Mouse (Mus musculus): ENCODE measurements around the gene Mrpl4. TPM values are rescaled to one million over a fixed set of nuclear protein-coding genes. Genes with fewer than 3 reads are reported as not detected.

Gene Mrpl4
- polyA plus RNA-seq, 1 experiment from 2014 or later: 166 TPM

DNA sequence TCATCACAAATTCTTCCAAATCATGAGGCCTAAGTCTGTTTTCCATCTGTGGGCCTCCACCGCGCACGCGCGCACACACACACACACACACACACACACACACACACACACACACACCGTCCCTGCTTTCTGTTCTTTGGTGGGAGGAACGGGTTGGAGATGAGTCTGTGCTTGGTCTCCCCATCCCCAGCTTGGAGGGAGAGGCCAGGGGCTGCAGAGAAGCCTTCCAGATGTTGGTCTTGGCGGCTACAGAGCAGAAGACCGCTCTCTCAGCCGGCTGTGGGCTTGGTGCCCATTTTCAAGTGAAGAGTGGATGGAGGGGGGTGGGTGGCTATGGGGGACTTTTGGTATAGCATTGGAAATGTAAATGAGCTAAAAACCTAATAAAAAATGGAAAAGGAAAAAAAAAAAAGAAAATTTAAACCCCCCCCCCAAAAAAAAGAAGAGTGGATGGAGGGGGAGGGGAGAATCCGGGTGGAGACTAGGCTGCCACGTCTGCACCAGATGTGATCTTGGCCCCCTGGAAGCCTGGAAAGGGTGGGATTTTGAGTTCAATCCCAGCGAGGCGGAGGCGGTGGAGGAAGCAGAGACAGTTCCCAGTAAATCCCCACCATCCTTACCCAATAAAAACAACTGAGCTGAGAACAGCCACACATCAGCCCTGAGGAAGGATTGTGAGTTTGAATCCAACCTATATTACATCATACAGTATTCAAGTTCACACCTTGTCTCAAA, 15.4 kb upstream of the Mrpl4 start:
- Histone ChIP-seq H3K27ac (ENCODE audit: low read depth) (peak overlapping the region; percentile 76), H3K4me1 (ENCODE audit: insufficient read depth) (peaks cover 5% of the 10 kb centered on the region), H3K9ac (no peak overlapping the region), H3K36me3 (ENCODE audit: insufficient read depth) (no peaks in the 10 kb centered on the region), H3K9me3 (ENCODE audit: low read depth, low read length) (no peaks in the 10 kb centered on the region), H3K27me3 (ENCODE audit: insufficient read depth, low read length) (no peaks in the 10 kb centered on the region), H3K4me2 (no peak overlapping the region; the same call in 1 of the 2 replicates), H3K4me3 (ENCODE audit: low read depth, low read length) (no peak overlapping the region)
- DNase-seq (peak; percentile 92), ATAC-seq (ENCODE audit: insufficient read depth) (peak; percentile 90)
- WGBS: 33% methylated on average over 15 of the region's 15 CpGs
- TF ChIP-seq CTCF (IDR thresholded peaks at IDR 0.05; ENCODE audit: low read depth): no peak

DNA sequence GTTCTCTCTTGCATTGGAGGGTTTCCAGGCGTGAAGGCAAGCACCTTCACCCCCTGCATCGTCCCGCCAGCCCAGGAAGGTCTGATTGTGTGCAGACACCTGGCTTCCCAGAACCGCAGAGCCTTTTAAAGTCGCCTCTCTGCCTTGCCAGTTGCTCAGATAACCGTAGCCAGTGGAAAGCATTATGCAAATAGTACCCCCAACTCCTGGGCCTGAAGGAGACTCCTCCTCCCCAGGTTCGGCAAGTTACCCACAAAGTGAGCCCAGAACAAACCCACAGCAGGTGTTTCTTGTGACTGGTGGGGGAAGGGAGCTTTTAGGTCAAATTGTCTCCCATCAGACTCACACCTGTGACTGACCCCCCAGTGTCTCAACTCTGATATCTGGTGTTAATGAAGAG, 14.6 kb upstream of the Mrpl4 start:
- DNase-seq (no peak), ATAC-seq (ENCODE audit: insufficient read depth) (no peak)
- Histone ChIP-seq H3K4me1 (ENCODE audit: insufficient read depth) (peaks cover 8% of the 10 kb centered on the region), H3K36me3 (ENCODE audit: insufficient read depth) (no peaks in the 10 kb centered on the region), H3K4me3 (ENCODE audit: low read depth, low read length) (no peak overlapping the region), H3K27me3 (ENCODE audit: insufficient read depth, low read length) (no peaks in the 10 kb centered on the region), H3K27ac (ENCODE audit: low read depth) (peak overlapping the region; percentile 73), H3K4me2 (no peak overlapping the region), H3K9me3 (ENCODE audit: low read depth, low read length) (no peaks in the 10 kb centered on the region), H3K9ac (no peak overlapping the region)
- 20% methylated on average over 7 of the region's 7 CpGs for WGBS
- no peak for TF ChIP-seq CTCF (IDR thresholded peaks at IDR 0.05; ENCODE audit: low read depth)

DNA sequence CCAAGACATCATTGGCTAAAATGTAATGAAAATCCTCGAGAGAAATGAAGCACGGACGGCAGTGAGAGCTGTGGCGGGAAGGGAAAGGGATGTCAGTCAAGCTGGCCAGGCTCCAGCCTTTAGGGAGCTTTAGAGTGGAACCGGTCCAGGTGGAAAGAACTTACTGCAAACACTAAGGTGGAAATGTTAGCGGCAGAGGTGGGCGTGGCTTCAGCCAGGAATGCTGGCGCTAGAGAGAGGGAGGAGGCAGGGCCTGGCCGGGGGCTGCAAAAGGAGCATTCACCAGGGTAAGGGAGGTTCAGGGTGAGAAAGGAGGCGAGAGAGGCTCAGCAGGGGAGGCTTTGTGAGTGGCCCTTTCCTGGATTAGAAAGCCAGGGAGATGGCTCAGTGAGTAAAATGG, 11.7 kb upstream of the Mrpl4 start:
- no peak for TF ChIP-seq CTCF (IDR thresholded peaks at IDR 0.05; ENCODE audit: low read depth)
- 6% methylated on average over 10 of the region's 10 CpGs for WGBS
- Histone ChIP-seq H3K9me3 (ENCODE audit: low read depth, low read length) (no peaks in the 10 kb centered on the region), H3K4me3 (ENCODE audit: low read depth, low read length) (no peak overlapping the region), H3K27me3 (ENCODE audit: insufficient read depth, low read length) (no peaks in the 10 kb centered on the region), H3K4me1 (ENCODE audit: insufficient read depth) (peaks cover 8% of the 10 kb centered on the region), H3K27ac (ENCODE audit: low read depth) (peak overlapping the region; percentile 34; the same call in 1 of the 2 replicates), H3K36me3 (ENCODE audit: insufficient read depth) (no peaks in the 10 kb centered on the region), H3K9ac (0 out of 2 replicates have a peak overlapping the region, but pooled peaks have one; percentile 3), H3K4me2 (peak overlapping the region; percentile 42)
- peak; percentile 84 for DNase-seq
- no peak for ATAC-seq (ENCODE audit: insufficient read depth)

DNA sequence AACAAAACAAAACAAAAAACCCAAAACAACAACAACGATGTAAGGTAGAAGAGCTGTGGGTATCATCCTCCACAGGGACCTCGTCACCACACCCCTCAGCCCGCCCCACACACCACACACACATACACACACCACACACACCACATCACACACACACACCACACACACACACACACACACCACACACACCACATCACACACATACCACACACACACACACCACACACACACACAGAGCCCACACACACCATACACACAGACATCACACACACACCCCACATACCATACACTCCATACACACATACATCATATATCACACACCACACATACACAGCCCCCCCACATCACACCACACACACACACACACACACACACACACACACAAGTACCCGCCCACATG, 11.0 kb upstream of the Mrpl4 start:
- 77% methylated on average over 4 of the region's 4 CpGs for WGBS
- Histone ChIP-seq H3K9ac (no peak overlapping the region), H3K27me3 (ENCODE audit: insufficient read depth, low read length) (no peaks in the 10 kb centered on the region), H3K4me1 (ENCODE audit: insufficient read depth) (peaks cover 4% of the 10 kb centered on the region), H3K36me3 (ENCODE audit: insufficient read depth) (no peaks in the 10 kb centered on the region), H3K4me2 (no peak overlapping the region), H3K27ac (ENCODE audit: low read depth) (no peak overlapping the region; the same call in 1 of the 2 replicates), H3K9me3 (ENCODE audit: low read depth, low read length) (no peaks in the 10 kb centered on the region), H3K4me3 (ENCODE audit: low read depth, low read length) (no peak overlapping the region)
- ATAC-seq (ENCODE audit: insufficient read depth) (no peak), DNase-seq (no peak)
- no peak for TF ChIP-seq CTCF (IDR thresholded peaks at IDR 0.05; ENCODE audit: low read depth)

DNA sequence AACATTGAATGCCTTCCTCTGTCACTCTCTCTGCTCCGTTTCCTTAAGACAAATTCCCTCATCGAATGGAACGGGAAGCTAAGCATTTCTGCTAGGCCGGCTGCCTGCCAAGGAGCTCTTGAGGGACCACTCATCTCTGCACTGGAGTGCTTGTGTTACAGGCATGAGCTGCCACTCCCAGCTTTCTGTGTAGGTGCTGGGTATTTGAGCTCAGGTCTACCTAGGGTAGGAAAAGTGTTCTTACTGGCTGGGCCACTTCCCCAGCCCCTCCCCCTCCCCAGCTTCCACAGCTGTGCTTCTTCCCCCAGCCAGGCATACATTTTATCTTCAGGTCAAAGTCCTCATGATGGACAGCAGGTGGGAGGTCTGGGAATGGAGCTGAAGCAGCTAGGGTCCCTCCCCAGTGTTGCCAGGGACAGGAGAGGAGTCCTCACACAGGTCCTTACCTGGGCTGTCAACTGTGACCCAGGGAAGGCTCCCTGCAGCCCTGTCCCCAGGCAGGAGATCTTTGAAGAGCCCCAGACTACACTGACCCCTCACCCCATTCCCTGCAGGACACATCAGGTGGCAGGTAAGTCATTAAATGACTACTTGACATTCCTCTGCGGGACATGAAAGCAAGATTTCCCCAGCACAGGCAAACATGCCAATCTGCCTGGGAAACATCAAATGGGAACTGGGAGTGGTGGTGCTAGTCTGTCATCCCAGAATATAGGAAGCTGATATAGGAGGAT, 9.2 kb upstream of the Mrpl4 start:
- Histone ChIP-seq H3K4me1 (ENCODE audit: insufficient read depth) (peaks cover 3% of the 10 kb centered on the region; the same call in 1 of the 2 replicates), H3K4me3 (ENCODE audit: low read depth, low read length) (no peak overlapping the region), H3K27ac (ENCODE audit: low read depth) (peak overlapping the region; percentile 68; the same call in 1 of the 2 replicates), H3K4me2 (0 out of 2 replicates have a peak overlapping the region, but pooled peaks have one; percentile 24), H3K27me3 (ENCODE audit: insufficient read depth, low read length) (no peaks in the 10 kb centered on the region), H3K9ac (no peak overlapping the region), H3K36me3 (ENCODE audit: insufficient read depth) (no peaks in the 10 kb centered on the region), H3K9me3 (ENCODE audit: low read depth, low read length) (no peaks in the 10 kb centered on the region)
- DNase-seq: peak; percentile 86
- TF ChIP-seq CTCF (IDR thresholded peaks at IDR 0.05; ENCODE audit: low read depth): no peak
- 31% methylated on average over 5 of the region's 5 CpGs for WGBS
- ATAC-seq (ENCODE audit: insufficient read depth): peak; percentile 87

DNA sequence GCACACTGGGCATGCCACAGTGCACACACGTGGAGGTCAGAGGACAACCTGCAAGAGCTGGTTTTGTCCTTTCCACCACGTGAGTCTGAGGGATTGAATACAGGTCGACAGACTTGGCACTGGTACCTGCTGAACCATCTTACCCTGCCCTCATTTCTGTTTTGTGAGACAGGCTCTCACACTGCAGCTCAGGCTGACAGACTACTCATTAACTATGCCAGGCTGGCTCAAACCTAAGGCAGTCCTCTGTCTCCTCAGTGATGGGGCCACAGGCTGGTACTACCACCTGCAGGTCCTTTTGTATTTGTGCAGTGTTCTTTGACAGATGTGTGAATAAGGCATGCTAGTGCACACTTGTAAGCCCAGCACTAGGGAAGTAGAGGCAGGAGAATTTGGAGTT, 7.5 kb upstream of the Mrpl4 start:
- ATAC-seq (ENCODE audit: insufficient read depth) (no peak), DNase-seq (no peak)
- whole genome bisulfite sequencing: 67% methylated on average over 3 of the region's 3 CpGs
- H3K9ac ChIP-seq: no peak overlapping the region
- H3K27ac ChIP-seq (ENCODE audit: low read depth): no peak overlapping the region
- TF ChIP-seq CTCF (IDR thresholded peaks at IDR 0.05; ENCODE audit: low read depth): peak; percentile 24; the same call in 1 of the 2 replicates
- H3K27me3 ChIP-seq (ENCODE audit: insufficient read depth, low read length): no peaks in the 10 kb centered on the region
- no peaks in the 10 kb centered on the region for H3K9me3 ChIP-seq (ENCODE audit: low read depth, low read length)
- no peak overlapping the region for H3K4me2 ChIP-seq
- no peak overlapping the region for H3K4me3 ChIP-seq (ENCODE audit: low read depth, low read length)
- no peaks in the 10 kb centered on the region for H3K36me3 ChIP-seq (ENCODE audit: insufficient read depth)
- H3K4me1 ChIP-seq (ENCODE audit: insufficient read depth): peaks cover 3% of the 10 kb centered on the region; the same call in 1 of the 2 replicates

DNA sequence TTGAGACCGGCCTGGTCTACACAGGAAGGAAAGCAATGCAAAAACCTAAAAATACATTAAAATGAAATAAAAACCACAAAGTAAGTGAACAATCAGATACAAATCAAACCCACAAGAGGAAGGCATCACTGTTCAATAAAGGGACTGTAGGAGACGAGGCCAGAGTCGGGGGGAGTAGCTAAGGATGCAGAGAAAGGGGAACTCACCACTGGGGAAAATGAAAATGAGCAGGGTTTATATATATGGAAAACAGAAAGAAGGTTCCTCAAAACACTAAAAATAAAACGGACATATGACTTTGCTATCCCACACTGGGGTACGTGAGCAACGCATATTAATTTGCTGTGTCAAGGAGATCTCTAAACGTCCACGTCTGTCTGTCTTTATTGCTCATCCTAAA, 5.5 kb upstream of the Mrpl4 start:
- no peaks in the 10 kb centered on the region for H3K9me3 ChIP-seq (ENCODE audit: low read depth, low read length)
- H3K36me3 ChIP-seq (ENCODE audit: insufficient read depth): no peaks in the 10 kb centered on the region
- peaks cover 3% of the 10 kb centered on the region; the same call in 1 of the 2 replicates for H3K4me1 ChIP-seq (ENCODE audit: insufficient read depth)
- TF ChIP-seq CTCF (IDR thresholded peaks at IDR 0.05; ENCODE audit: low read depth): no peak
- ATAC-seq (ENCODE audit: insufficient read depth): no peak
- H3K27ac ChIP-seq (ENCODE audit: low read depth): no peak overlapping the region
- 82% methylated on average over 8 of the region's 8 CpGs for WGBS
- no peaks in the 10 kb centered on the region for H3K27me3 ChIP-seq (ENCODE audit: insufficient read depth, low read length)
- H3K4me2 ChIP-seq: no peak overlapping the region
- no peak for DNase-seq
- H3K4me3 ChIP-seq (ENCODE audit: low read depth, low read length): no peak overlapping the region
- H3K9ac ChIP-seq: no peak overlapping the region
